Mouse (Mus musculus): ENCODE results near the gene Mypop. TPM values are rescaled to one million over a fixed set of nuclear protein-coding genes. Genes with fewer than 3 reads are reported as not detected.

Mypop gene
- polyA plus RNA-seq, 1 experiment from 2014 or later, result 0.46 TPM

Other genes with a start within 250 kb of the Mypop start
- gene Psg19, start 192.7 kb upstream of the Mypop start, polyA plus RNA-seq (2018), result not detected in 3 replicates
- gene Psg17, start 169.6 kb upstream of the Mypop start, polyA plus RNA-seq (2018), result not detected in 3 replicates
- 3.2 to 7.3 TPM (median 3.3 TPM) in 3 replicates for gene Mill2, start 151.3 kb upstream of the Mypop start, polyA plus RNA-seq (2018)
- 1.3 to 1.4 TPM in 2 of 3 replicates, not detected in the other for gene Pglyrp1, start 119.9 kb upstream of the Mypop start, polyA plus RNA-seq (2018)
- gene Ccdc61, start 80.8 kb upstream of the Mypop start, polyA plus RNA-seq (2018), result 4.1 to 8.9 TPM (median 8.4 TPM) in 3 replicates
- gene Nova2, start 65.4 kb upstream of the Mypop start, polyA plus RNA-seq (2018), result 0.01 TPM in 1 of 3 replicates, not detected in the others
- gene Nanos2, start 3.8 kb upstream of the Mypop start, polyA plus RNA-seq (2018), result not detected in 3 replicates
- 7.1 to 12.7 TPM (median 12.6 TPM) in 3 replicates for gene Irf2bp1, start 12.8 kb downstream of the Mypop start, polyA plus RNA-seq (2018)
- gene Foxa3, start 32.3 kb downstream of the Mypop start, polyA plus RNA-seq (2018), result not detected in 3 replicates
- 34.2 to 90.4 TPM (median 59.0 TPM) in 3 replicates for gene Sympk, start 33.1 kb downstream of the Mypop start, polyA plus RNA-seq (2018)
- gene Rsph6a, start 63.4 kb downstream of the Mypop start, polyA plus RNA-seq (2018), result not detected in 3 replicates
- 0.19 to 12.9 TPM (median 0.32 TPM) in 3 replicates for gene Dmwd, start 85.0 kb downstream of the Mypop start, polyA plus RNA-seq (2018)
- 0.66 to 30.4 TPM (median 0.95 TPM) in 3 replicates for gene Dmpk, start 92.6 kb downstream of the Mypop start, polyA plus RNA-seq (2018)
- 0.22 to 0.68 TPM (median 0.24 TPM) in 3 replicates for gene Six5, start 103.3 kb downstream of the Mypop start, polyA plus RNA-seq (2018)
- not detected in 3 replicates for gene Gm4969, start 127.1 kb downstream of the Mypop start, polyA plus RNA-seq (2018)
- gene Fbxo46, start 128.6 kb downstream of the Mypop start, polyA plus RNA-seq (2018), result 3.8 to 6.0 TPM (median 4.4 TPM) in 3 replicates
- gene Qpctl, start 158.0 kb downstream of the Mypop start, polyA plus RNA-seq (2018), result 9.0 to 15.2 TPM (median 12.0 TPM) in 3 replicates
- 19.9 to 46.5 TPM (median 29.5 TPM) in 3 replicates for gene Snrpd2, start 158.5 kb downstream of the Mypop start, polyA plus RNA-seq (2018)
- gene Gipr, start 174.9 kb downstream of the Mypop start, polyA plus RNA-seq (2018), result not detected in 3 replicates
- 14.8 to 23.5 TPM (median 15.4 TPM) in 3 replicates for gene Eml2, start 185.2 kb downstream of the Mypop start, polyA plus RNA-seq (2018)
- 0.09 TPM in 1 of 3 replicates, not detected in the others for gene Gpr4, start 221.3 kb downstream of the Mypop start, polyA plus RNA-seq (2018)
- gene Opa3, start 237.1 kb downstream of the Mypop start, polyA plus RNA-seq (2018), result 17.8 to 20.2 TPM (median 18.5 TPM) in 3 replicates